Mouse (Mus musculus): ENCODE measurements around the gene Nfkbil1. TPM values are rescaled to one million over a fixed set of nuclear protein-coding genes. Genes with fewer than 3 reads are reported as not detected.
A peak's percentile ranks its signal among the peaks of the same experiment; 100 is the strongest.
"Not testable (repeated sequence)": the region's sequence is repeated elsewhere in the genome, so short reads cannot be mapped to it uniquely, and the experiment has no call there.

Nfkbil1 gene
- total RNA-seq, 2 experiments from 2014 or later = 3.5 to 8.8 TPM

DNA sequence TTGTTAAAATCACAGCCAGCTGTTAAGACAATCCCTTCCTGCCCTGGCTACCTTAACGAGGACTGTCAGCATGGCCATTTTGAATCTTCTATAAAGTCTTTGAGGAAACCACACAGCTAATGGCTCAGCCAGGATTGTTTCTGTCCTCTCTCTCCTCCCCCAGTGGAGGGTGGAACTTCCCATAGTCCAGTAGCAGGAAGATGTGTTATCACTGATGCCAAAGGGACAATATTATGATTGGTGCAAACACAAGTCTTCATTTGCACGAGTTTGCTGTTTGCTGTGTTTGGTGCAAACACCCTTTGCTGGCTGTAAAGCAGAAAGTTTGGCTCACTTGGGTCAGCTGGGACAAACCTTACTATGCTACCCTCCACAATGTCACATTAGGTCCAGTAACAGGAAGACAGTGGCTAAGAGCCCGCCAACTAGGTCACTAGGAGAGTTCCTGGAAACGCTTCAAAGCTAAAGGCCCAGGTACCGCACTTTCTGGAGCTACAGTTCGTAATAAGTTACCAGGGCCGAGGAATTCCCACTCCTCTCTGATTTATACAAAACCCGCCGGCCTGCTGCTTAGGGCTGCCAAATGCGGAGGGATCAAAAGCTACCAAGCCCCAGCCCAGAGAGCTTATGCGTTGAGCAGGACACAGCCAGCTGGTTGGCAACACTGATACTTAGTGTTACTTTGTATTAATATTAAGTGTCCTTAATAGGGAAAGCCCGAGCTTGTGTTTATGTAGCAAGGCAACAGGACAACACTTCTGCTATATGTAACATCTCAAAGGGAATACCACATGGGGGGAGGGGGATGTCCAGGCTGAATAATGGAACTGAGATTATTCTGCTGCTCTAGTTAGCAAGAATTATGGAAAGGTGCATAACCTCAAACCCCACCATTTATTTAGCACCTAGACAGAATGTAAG is 5.1 kb upstream of the Nfkbil1 start:
- no peak for ATAC-seq (replicated peaks; ENCODE audit: low FRiP score, low TSS enrichment, poor library complexity, severe bottlenecking)

DNA sequence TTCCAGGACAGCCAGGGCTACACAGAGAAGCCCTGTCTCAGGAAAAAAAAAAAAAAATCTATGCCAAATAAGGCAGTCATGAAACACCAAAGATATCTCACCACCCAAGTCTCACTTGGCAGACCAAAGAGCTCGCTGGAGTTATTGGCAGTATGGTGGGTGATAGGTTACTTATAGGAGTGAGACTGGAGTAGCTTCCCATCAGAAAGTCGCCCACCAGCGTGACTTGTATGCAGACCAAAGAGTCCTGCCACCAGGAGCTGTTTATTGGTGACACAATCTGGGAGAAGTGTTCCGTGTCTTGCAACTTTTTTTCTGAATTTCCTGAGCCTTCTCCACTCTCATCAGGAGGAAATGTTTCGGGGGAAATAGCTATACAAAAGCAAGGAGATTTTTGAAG is 4.1 kb upstream of the Nfkbil1 start:
- no peak for ATAC-seq (replicated peaks; ENCODE audit: low FRiP score, low TSS enrichment, poor library complexity, severe bottlenecking)

DNA sequence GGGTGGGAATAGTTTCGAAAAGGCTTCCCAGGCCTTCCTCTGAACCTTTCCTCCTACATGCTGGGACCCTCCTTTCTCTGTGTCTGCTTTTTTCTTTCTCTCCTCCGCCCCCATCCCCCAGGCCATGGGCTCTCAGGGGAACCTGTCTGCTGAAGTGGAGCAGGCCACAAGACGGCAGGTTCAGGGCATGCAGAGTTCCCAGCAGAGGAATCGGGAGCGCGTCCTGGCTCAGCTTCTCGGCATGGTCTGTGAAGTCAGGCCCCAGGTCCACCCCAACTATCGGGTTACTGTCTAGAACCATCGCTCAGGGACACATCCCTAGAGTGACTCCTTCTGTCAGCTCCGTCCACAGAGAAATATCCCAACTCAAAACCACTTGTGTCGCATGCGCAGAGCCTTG is 1.9 kb upstream of the Nfkbil1 start:
- no peak for ATAC-seq (replicated peaks; ENCODE audit: low FRiP score, low TSS enrichment, poor library complexity, severe bottlenecking)

DNA sequence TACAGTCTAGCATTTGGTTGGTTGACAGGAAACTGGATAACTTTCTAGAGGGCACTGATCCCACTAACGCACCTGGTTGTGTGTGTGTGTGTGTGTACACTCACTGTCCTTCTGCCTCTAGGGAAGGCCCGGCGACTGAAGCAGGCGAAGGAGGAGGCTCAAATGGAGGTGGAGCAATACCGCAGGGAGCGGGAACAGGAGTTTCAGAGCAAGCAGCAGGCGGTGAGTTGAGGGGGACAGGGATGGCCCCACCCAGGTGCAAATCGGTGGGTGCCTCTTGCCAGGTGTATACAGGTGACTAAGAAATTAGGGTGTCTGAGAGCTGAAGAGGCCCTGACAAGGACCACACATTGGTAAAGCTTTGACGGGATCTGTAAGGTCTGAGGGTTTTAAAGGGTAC is 1.4 kb upstream of the Nfkbil1 start:
- ATAC-seq (replicated peaks; ENCODE audit: low FRiP score, low TSS enrichment, poor library complexity, severe bottlenecking) = no peak

DNA sequence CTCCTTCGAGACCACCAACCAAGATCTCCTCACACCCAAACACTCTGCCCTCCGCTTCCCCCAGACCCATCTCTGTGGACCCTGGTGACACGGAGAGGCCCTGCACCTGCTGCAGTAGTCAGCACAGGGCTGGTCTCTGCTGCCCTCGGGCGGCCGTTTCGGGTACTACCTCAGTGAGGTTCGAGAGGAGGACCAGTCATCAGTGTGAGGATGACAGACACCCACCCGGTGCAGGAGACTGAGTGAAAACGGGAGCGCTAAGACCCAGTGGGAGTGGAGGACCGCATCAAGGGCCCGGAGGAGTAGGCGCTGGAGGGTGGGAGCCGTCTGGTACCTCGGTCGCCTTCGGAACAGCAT is 776 bp upstream of the Nfkbil1 start:
- peak; percentile 74 for ATAC-seq (replicated peaks; ENCODE audit: low FRiP score, low TSS enrichment, poor library complexity, severe bottlenecking)

DNA sequence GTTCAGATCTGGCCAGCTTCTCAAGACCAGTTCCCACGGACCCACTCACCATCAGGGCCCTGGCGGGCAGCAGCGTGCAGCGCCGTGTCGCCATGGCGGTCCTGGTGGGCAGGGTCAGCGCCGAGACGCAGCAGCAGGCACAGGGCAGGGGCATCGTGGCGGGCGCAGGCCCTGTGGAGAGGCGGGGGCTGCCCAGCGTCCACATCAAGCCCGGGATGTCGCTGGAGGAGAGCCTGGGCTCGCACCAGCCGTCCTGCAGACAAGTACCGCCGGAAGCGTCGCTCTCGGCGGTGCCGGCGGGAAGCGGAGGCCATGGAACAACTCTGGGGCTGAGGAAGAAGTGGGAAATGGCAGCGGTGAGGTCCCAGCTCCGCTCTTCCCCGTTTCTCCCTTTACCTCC is 689 bp downstream of the Nfkbil1 start:
- no peak for ATAC-seq (replicated peaks; ENCODE audit: low FRiP score, low TSS enrichment, poor library complexity, severe bottlenecking)

DNA sequence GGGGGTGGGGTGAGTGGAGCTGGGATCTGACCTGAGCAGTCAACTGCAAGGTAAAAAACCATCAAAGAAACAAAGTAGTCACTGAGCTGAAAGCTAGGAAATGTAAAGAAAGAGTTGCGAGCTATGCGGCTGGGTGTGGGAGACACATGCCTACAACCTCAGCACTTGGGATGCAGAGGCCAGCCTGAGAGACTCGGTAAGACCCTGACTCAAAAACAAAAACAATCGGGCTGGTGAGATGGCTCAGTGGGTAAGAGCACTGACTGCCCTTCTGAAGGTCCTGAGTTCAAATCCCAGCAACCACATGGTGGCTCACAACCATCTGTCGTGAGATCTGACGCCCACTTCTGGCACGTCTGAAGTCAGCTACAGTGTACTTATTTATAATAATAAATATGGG is 1.5 kb downstream of the Nfkbil1 start:
- ATAC-seq (replicated peaks; ENCODE audit: low FRiP score, low TSS enrichment, poor library complexity, severe bottlenecking) = not testable (repeated sequence)

DNA sequence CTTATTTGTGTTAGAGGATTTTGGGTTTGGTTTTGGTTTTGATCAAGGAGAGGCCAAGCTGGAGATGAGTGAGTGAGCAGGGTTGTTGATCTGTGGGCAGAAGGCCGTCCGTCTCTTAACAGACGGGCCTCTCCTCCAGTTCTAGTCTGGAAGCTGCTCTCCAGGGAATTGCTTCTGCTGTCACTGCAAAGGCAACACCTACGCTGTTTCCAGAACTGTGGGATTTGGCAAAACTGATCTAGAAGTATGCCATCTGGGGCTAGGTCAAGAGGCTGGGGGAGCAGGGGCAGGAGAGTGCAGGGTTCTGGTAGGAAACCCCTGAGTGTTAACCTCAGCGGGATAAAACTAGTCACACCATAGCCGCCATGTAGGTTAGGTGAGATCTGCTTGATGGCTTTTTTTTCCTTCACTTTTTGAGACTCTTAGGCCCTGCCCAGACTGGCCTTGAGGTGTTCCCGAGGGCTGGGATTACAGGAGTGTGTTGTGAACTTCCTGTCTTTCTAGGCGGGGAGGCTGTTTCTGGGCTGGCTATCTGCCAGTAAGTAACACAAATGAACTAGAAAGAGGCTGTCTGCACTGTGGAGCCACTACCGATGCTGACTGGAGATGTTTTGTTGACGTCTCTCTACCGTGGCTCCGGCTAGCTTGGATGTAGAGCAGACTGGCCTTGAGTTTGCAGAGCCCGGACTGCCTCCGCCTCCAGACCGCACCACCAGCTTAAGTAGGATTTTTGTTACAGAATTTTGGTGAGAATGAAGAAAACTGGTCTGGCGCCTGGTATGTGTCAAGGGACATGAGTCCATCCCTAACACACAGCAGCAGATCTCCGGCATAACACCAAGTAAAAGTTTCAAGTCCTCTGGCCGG is 2.2 kb downstream of the Nfkbil1 start, which contains the start of gene Atp6v1g2:
TSS of gene Atp6v1g2 (plus strand) at position 547 of the 867 bp plus-strand sequence.
- no peak for ATAC-seq (replicated peaks; ENCODE audit: low FRiP score, low TSS enrichment, poor library complexity, severe bottlenecking)

DNA sequence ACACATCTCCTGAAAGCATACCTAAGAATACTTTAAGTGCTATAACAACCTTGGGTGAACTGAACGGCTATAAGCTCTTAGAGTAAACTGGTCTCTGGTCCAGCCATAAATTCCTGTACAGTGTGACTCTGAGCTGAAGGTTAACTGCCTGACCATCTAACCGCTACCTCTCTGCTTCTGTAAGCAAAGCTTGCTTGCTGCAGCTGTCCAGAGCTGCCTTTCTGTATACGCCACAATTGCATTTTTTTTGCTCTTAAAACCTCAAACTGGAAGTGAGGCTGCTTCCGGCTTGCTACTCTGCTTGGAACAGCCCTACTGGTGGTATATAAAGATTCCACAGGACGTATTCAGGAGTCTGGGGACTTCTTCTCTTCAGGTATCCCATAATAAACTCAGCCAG is 2.9 kb downstream of the Nfkbil1 start:
- ATAC-seq (replicated peaks; ENCODE audit: low FRiP score, low TSS enrichment, poor library complexity, severe bottlenecking) = no peak

DNA sequence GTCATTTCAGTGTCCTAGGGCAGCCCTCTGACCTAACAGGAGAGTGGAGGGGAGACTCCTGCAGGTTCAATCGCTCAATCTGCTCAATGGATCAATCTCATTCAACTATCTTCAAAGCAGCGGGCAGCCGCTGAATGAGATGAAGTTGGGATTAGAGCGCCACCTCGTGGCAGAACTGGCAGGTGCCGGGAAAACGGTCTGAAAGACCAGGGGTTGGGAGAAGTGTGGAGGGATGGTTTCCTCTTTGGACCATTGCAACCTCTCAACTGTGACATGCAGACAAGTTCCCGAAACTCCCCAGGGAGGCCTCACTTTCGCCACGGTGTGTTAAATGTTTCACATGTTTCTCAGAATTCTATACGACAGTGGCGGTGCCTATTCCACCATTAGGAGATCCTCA is 3.5 kb downstream of the Nfkbil1 start:
- peak; percentile 28; the same call in 1 of the 2 replicates for ATAC-seq (replicated peaks; ENCODE audit: low FRiP score, low TSS enrichment, poor library complexity, severe bottlenecking)

DNA sequence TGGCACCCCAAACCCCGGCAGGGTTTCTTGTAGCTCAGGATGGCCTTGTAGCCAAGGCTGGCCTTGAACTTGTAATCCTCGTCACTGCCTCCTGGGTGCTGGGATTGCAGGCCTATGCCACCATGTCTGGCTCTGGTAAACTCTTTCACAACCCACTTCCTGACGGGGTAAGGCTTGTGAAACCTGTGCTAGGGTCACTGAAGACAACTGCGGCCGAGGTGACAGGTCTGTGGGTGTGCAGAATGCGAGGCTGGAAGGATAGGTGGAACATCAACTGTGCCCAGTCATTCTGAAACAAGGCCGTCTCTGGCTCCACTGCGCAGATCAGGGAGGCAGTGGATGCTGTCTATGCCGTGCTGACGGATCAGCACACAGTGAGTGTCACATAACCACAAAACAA is 4.6 kb downstream of the Nfkbil1 start:
- ATAC-seq (replicated peaks; ENCODE audit: low FRiP score, low TSS enrichment, poor library complexity, severe bottlenecking) = no peak

DNA sequence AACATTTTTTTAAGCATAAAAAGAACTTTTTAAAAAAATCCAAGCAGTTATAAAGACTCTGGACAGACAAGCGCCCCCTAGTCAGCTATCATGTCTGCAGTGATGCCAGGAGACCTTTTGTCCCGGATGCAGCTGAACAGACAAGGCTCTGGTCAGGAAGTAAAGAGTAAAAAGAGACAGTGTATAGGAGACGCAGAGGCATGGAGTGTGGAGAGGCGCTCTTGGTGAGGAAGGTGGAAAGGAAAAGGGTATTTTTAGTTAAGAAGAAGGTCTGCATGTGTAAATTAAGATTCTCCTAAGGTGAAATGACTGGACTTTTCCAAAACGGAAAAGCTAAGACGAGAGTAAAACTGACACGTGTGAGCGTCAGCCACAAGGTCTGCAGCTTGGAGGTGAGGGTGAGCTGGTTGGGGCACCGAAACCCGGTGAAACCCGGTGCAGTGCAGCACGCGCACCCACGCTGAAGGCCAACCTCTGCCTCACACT is 9.0 kb downstream of the Nfkbil1 start:
- ATAC-seq (replicated peaks; ENCODE audit: low FRiP score, low TSS enrichment, poor library complexity, severe bottlenecking) = no peak

DNA sequence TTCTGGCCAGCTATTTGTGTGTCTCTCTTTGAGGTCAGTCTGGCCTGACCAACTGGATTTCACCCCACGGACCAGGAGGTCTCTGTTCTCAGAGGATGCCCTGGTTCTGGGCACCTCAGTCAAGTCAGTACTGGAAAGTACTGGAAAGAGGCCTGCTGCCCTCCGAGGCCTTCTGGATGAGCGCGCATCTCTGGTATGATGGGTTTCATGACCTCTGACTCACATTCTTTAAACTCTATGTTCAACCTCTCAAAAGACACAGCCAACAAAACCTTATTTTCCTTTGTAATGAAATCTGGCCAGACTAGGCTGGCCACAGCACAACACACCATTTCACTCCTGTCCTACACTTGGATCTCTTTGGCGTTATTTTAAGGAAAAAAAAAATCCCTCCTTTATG is 10.1 kb downstream of the Nfkbil1 start:
- ATAC-seq (replicated peaks; ENCODE audit: low FRiP score, low TSS enrichment, poor library complexity, severe bottlenecking) = no peak

DNA sequence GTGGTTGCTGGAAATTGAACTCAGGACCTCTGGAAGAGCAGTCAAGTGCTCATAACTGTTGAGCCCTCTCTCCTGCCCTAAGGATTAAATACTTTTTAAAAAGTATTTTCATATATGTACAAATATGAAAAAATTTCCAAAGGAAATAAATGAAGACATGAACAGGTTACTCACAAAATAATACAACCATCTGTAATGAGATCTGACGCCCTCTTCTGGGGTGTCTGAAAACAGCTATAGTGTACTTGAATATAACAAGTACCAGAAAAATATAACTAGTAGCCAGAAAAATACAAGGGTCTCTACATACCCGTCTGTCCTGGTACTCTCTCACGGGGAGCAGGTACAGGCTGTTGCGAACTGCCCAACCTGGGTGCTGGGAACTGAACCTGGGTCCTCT is 11.0 kb downstream of the Nfkbil1 start:
- no peak for ATAC-seq (replicated peaks; ENCODE audit: low FRiP score, low TSS enrichment, poor library complexity, severe bottlenecking)

DNA sequence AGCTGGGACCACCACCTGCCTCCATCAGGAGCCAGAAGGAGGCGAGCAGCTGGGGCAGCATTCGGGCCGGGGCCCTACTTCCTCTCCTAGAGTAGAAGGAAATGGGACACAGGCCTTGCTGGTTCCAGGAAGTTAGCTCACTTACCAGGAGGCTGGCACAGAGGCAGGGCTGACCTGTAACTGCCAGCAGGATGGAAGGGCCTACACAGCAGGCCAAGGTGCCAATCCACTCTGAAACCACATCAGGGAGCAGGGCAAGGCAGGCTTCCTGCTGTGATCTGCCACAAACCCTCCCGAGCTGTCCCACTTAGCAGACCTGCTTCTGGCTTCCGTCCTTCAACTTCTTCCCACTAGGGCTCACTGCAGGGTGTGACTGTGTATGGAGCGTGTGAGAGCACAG is 13.3 kb downstream of the Nfkbil1 start:
- ATAC-seq (replicated peaks; ENCODE audit: low FRiP score, low TSS enrichment, poor library complexity, severe bottlenecking) = peak; percentile 26; the same call in 1 of the 2 replicates

DNA sequence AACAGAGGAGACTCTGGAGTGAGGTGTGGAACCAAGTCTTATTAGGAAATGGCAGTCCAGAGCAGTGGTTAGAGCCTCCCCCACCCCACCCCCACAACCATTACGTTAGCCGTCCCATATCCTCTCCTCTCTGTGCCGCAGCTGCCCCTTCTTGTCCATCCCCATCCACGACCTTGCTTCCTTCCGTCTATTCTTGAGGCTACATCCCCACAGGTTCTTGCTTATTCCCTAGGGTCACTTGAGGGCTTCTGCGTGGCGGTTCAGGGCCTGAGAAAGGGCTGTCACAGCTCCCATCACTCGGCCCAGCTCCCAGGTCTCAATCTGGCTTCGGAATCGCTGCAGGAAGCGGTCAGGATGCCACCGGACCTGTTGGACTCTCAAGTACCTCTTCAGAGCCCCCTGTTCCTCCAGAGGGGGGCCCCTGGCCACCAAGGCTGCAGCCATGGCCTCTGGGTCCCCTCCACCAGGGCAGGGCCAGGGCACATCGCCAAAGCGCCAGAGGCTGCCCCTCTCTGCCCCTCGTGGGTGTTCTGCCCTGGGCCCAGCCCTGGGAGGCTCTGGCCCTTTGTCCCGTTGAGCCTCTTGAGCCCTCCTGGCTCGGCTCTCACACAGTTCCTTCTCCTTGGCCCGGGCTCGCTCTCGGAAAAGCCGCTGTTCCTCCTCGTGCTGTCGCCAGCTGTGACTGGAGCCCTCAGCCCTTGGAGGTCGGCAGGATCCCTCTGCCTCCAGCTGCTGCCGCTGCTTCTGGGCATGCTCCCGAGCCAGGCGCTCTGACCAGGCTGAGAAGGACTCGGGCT is 15.2 kb downstream of the Nfkbil1 start, which contains the start of gene Gm16181:
TSS of gene Gm16181 (plus strand) at position 679 of the 797 bp plus-strand sequence.
- ATAC-seq (replicated peaks; ENCODE audit: low FRiP score, low TSS enrichment, poor library complexity, severe bottlenecking) = no peak

DNA sequence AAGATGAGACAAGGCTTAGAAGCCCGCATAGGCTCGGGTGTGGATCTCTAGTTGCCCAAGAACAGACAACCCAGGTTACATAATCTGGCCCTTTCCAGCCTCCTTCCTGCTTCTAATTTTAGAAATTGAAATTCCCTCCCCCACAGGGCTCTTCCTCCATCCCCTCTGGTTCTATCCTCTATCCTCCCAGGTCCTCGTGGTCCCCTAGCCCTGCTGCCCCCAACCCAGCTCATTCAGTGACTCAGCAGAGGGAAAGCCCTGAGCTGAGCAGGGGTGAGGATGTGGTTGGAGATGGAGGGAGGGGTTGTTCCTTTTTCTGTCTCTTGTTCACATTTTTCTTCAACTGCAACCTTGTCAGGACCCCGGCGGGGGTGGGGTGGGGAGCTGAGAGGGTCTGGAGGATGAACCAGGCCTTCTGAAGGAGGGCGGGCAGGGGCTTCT is 16.0 kb downstream of the Nfkbil1 start:
- no peak for ATAC-seq (replicated peaks; ENCODE audit: low FRiP score, low TSS enrichment, poor library complexity, severe bottlenecking)

DNA sequence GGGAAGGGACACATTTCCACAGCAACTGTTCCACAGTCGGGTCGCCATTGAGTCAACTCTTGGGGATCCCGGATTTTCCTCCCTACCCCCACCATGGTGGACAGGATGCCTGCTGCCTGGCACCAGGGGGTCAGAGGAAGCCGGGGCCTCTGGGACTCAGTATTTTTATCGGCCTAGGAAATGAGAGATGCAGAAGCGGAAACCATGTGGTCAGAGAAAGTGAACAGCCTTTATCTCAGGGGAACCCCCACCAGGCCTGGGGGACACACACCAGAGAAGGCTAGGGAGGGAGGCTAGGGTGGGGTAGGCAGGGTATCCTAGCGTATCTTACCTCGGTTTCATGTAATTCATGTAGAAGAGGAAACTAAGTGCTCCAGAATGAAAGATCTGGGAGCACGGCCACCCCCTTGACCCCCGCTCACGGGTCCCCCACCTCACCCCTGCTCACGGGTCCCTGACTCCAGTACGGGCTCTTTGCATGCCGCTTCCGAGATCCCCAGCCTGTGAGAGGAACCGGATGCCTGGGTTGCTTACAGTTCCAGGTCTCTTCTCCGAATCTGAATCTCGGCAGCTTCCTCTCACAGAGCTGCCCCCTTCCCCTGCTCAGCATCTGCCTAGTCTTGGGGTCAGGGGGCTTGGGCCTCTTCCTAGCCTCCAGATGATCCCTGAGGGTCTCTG is 16.9 kb downstream of the Nfkbil1 start:
- ATAC-seq (replicated peaks; ENCODE audit: low FRiP score, low TSS enrichment, poor library complexity, severe bottlenecking) = no peak; the same call in 1 of the 2 replicates

DNA sequence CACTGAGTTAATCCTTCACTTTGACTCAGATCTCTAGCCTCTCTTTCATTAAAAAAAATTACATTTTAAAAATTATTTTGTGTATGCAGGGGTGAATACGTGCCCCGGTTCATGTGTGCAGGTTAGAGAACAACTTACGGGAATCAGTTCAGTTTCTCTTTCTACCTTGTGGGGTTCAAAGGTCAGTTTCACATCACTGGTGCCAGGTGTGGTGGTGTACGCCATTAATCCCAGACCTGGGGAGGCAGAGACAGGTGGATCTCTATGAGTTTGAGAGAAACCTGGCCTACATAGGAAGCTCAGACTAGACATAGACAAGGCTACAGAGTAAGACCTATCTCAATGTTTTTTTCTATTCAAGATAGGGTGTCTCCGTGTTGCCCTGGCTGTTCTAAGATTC is 22.5 kb downstream of the Nfkbil1 start:
- no peak for ATAC-seq (replicated peaks; ENCODE audit: low FRiP score, low TSS enrichment, poor library complexity, severe bottlenecking)

Data from megakaryocyte-erythroid progenitor cell, adult 5-6 weeks (primary cell).